Mouse (Mus musculus) T-cell, adult 2 months (primary cell): Measurements from ENCODE around the gene Rab43.

Source experiments
- DNase-seq: peaks from one replicate; pipeline ENCODE4 v3.0.0; 2022; ENCODE audit warnings: low spot score

Rab43 gene

DNA sequence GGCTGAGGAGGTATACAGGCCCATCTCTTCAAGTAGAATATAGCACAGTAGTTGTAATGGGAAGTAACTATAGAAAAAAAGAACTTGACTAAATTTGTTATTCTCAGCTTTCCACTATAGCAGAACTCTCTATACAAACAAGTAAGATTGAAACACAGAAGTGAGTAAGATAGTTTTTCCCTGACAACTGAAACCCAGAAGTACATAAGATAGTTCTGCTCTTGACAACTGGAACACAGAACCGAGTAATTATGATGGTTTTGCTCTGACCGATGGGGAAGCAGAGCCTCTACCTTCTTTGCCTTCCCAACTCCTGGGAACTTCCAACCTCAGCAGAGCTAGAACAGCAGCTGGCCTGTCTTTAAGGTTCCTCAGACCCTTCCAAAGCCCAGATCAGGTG is 2.8 kb downstream of the Rab43 start:
- no peak for DNase-seq

DNA sequence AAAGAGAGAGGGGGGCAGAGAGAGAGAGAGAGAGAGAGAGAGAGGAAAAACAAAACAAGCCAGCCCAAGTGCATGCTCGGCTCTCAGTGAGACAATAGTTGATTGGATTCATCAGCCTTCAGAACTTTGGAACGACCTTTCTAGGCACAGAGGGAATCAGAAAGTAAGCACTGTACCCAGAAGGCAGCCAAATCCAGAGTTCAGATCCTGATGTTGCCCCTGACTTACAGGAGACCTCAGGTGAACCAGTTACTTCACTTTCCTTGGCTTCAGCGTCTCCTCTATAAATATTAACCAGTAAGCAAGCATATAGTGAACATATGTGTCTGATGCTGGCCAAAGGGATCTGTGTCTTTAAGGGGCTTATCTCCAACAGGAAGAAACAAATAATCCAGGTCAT is 3.4 kb downstream of the Rab43 start:
- no peak for DNase-seq

DNA sequence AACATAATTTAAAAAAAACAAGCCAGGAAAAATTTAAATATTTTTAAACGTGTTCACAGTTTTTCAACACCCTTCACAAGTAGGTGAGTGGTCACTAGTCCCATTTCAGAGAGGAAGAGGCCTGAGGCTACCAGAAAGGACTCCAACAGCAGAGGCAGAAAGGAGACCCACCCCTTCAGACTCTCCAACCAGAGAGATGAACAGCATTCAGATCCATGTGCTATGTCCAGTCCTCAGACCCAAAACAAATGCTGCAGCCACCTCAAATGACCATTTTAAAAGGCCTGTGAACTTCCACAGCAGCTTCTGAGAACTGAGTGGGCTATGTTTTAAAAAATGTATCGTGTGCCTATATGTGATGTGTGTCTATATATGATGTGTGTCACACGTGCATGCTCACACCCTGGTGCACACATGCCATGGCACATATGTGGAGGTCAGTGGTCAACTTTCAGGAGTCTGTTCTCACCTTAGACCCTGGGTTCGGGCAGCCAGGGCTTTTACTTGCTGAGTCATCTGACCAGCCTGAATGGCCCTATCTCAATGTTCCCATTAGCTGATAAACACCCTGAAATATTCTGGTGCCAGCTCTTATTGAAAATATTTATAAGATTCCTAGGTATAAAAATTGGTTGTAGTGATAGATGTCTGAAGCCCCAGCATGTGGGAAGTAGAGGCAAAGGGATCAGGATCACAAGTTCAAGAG is 4.1 kb downstream of the Rab43 start:
- no peak for DNase-seq

DNA sequence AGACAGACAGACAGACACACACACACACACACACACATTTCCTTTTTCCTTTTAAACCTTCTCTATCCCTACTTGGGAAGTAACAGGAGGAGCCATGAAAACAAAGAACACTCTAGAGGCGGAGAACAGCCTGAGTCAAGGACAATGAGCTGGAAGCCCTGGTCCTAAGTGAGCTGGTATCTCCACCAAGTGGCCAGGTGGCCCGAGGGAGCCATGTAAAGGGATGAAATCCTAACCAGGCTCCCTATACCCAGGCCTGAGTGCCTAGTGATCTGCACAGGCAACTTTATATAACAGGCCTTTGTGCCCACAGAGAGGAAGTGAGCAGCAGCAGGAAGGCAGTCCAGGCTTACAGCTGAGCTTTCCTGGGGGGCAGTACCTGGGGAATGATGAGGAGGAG is 5.1 kb downstream of the Rab43 start:
- no peak for DNase-seq

DNA sequence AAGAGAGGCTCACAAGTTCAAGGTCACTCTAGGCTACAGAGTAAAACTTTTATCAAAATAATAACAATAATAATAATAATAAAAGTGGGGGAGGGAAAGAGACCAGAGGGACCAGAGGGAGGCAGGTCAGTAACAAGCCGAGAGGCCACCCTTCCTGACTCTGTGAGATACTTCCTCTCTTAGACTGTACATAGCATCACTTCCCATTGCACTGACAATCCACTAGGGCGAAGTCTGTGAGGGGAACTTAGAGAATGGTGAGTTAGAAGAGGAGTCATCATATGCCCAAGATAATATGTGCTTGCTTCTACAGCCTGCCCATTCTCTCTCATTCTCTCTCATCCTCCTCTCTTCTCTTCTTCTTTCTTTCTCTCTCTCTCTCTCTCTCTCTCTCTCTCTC is 5.9 kb downstream of the Rab43 start:
- DNase-seq, result peak; percentile 15

DNA sequence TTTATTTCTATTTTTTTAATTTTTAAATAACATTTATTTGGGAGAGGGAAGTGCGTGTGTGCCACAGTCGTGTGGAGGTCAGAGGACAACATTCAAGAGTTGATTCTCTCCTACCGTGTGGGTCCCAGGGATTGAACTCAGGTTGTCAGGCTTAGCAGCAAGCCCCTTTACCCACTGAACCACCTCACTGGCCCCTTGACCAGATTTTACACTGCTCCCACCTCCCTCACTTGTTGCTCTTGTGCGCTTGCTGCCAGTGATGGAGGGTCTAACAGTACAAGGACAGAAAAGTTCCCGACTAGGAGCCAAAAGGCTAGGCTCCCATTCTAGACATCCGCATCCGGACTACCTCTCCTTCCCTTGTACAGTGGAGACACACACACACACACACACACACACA is 6.5 kb downstream of the Rab43 start:
- no peak for DNase-seq

DNA sequence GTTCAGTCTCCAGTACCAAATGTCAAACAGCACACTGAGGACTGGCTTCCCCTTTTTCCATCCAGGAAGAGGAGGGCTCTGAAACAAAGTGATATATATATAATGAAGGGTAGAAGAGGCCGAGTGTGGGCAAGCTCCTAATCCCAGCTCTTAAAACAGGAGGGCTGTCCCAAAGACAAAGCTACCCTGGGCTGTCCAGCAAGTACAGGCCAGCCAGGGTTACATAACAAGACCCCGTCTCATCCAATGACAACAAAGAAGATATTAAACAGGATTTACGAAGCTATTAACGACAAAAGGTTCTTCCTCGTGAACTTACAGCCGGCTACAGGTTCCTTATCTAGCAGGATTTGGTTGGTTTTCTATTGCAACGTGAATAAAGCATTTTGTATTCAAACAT is 7.1 kb downstream of the Rab43 start:
- no peak for DNase-seq

DNA sequence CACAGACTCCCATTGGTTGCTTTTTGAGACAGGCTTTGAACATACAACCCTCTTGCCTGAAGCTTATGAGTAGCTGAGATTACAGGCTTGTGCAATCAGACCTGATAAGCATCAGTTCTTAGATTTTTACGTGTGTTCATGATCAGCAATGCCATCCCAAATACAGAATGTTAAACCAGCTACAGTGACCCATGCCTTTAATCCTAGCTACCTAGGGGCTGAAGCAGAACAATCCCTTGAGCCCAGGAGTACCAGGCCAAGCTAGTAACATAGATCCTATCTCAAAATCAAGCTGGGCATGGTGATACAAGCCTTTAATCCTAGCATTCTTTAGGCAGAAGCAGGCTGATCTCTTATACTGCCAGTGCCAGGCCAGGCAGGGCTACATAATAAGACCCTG is 7.9 kb downstream of the Rab43 start:
- no peak for DNase-seq

DNA sequence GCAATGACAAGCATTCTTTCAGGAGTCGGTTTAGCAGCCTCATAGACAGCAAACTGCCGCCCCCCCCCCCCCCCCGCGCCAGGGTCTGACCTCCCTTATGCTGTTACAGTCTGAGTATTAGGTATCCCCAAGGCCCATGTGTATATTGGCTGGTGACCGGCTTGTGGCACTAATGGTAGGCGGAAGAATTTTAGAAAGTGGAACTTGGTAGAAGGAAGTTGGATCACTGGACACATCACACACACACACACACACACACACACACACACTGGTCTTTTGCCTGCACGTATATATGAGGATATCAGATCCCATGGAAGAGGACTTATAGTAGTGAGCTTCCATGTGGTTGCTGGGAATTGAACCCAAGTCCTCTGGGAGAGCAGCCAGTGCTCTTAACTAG is 9.5 kb downstream of the Rab43 start:
- no peak for DNase-seq

DNA sequence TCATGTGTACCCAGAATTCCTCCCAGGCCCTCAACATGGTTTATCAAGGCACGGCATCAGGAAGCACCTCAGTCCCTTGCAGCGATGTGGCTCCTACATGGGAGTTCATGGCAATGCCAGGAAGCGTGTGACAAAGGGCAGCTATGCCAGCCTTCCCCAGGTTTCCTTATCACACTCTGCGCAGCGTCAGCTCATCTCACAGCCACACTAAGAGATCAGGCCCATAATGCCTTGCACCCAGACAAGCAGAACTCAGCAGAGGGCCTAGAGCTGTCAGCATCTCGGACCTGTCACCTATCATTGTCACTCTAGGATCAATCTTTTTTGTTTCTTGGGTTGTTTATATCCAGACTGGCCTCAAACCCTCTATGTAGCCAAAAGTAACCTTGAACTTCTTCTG is 12.4 kb downstream of the Rab43 start:
- DNase-seq, result no peak

DNA sequence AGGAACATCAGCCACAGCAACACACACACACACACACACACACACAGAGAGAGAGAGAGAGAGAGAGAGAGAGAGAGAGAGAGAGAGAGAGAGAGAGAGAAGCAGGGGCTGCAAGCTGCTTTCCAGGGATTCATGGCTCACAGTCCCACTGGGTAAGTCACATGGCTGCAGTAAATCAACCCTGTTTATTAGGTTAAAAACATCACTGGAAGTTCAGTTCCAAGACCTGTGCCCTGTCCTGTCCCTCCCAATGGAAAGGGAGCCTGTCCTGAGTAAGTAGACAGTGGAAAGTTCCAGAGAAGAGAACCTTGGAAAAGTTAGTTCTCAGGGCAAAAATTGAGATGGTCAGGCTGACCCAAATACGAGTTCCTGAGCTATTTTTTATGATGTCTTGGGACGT is 14.6 kb downstream of the Rab43 start:
- no peak for DNase-seq

DNA sequence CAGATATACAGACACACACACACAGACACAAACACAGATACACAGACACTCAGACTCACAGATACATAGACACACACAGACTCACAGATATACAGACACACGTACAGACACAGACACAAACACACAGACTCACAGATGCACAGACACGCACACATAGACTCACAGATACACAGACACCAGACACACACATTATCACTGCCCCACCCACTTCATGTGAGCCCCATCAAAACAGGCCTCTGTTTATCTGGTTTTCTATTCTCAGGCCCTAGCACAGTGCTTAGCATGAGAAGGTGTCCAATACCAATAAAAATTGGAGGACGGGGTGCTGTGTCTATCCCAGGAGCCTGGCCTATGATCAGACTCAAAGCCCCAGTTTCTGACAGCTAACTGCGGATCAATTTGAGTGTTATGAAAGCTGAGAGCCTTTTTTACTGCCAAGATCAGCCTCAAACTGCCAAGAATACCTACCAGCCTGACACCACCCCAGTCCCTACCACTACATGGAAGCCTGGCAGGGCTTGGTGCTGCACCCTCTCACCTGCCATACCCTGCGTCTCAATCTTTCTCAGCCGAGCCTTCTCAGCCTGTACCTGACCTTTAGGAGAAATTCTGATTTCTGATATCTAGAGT is 15.6 kb downstream of the Rab43 start:
- DNase-seq, result no peak

DNA sequence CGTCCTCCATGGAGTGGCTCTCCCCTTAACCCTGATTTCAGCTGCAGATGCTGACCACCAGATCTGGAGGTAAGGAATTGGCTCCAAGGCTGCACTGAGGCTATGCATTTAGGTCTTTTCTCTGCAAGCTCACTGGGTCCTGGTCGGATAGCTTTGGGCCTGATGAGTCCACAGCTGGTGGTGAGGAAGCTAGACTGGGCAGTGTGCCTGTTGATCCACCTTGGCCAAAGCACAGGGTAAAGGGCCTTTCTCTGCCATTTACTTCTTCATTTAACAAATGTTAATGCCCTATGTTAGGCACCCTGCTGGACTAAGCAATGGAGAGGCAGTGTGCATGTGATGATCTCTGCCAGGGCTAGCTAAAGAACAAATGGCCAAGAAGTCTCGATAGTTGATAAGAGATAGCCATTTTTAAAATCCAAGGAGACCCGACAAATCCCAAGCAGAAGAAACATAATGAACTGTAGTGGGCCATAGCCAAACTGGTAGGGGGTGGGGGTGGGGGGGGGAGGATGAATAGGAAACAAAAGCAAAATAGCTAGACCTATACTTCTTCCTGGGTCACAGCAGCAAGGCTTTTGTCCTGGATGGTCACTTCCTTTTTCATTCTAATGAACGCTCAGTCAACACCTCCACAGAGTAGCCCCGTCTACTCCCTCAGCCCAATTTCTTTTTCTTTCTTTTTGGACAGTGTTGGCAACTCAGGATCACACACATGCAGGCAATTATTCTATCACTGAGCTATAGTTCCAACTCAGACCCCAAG is 16.4 kb downstream of the Rab43 start:
- no peak for DNase-seq

DNA sequence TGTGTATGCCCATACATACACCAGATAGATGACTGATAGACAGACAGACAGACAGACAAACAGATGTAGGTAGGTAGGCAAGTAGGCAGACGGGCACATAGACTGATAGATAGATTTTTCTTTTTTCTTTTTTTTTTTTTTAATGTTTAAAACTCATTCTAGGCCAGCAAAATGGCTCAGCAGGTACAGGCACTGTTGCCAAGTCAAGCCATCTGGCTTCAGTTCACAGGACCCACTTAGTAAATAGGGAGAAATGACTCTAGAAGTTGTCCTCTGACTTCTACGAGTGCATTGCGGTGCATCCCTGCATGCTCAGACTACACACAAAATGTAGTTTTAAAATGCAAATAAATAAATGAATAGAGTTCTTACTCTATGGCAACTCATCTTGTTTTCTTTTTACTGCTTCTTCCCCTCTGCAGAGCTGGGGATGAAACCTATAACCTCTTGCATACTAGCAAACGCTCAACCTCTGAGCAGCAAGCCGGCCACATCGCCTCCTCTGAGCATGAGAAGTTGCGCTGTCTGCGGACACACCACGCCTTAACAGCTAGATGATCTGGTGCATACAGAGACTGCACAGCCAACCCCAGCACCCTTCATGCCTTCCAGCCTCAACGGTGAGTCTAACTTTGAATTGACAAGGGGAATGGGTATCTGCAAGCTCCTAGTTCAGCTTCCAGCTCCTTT is 18.0 kb downstream of the Rab43 start:
- DNase-seq, result no peak

DNA sequence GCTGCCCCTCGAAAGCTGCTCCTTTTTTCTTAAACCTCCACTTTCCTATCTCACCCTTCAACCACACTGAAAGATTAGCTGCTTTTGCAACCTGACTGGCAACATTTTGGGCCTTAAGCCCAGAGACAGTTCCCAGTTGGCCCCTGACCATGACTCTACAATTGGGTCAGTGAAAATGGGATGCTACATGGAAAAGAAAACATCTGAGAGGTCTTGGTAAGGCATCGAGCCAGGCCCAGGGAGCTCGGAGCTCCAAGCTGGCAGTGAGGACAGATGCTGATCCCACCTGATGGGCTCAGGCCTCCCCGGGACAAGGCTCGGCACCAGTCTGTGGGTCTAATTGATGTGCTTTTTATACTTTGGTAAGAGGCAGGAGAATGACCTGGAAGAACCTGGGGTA is 20.1 kb downstream of the Rab43 start:
- no peak for DNase-seq

DNA sequence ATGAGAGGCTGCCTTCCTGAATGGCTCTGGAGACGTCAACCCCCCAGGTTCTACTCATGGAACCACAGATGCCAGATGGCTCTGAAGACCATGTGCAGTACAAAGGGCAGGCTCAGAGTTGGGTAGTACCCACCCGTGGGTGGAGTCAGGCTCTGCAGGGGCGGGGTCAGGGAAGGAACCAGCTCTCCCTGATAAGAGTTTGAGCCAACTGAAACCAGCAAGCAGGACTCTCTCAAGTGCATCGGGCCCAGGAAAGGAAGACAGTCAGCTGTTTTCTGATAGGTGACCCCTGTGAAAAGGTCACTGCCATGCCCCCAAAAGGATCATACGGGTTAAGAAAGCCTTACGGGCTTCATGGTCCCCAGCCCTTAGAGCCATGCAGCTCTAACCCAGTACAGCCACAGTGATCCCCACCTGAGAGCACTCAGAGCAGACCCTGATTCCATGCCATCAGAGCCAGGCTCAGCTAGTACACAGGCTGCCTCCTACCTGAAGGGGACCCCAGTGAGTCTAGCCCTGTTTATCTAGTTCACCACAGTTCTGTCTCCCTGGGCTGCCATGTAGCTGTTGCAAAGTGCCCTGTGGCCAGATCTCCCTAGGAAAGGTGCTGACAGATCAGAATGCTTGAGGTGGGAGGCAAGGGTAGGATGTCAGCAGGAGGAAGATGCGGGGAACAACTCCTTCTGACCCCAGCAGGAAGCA is 21.0 kb downstream of the Rab43 start:
- DNase-seq, result no peak

DNA sequence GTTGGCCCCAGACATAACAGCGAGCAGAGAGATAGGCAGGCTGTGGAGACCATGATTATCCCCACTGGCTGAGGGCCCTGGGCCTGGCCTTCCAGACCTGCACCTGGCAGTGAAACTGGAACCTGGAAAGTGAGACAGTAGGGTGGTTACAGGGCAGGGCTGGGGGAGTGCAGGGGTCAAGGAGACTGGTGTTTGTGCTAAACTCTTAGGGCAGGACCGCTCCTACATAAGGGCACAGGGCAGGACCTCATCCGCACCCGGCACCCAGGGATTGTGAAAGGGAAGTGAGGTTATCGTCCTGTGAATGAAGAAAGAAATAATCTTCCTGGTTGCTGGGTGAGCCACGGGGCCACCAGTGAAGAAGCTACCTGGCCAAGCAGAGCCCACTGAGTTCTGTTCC is 22.2 kb downstream of the Rab43 start:
- DNase-seq, result no peak

DNA sequence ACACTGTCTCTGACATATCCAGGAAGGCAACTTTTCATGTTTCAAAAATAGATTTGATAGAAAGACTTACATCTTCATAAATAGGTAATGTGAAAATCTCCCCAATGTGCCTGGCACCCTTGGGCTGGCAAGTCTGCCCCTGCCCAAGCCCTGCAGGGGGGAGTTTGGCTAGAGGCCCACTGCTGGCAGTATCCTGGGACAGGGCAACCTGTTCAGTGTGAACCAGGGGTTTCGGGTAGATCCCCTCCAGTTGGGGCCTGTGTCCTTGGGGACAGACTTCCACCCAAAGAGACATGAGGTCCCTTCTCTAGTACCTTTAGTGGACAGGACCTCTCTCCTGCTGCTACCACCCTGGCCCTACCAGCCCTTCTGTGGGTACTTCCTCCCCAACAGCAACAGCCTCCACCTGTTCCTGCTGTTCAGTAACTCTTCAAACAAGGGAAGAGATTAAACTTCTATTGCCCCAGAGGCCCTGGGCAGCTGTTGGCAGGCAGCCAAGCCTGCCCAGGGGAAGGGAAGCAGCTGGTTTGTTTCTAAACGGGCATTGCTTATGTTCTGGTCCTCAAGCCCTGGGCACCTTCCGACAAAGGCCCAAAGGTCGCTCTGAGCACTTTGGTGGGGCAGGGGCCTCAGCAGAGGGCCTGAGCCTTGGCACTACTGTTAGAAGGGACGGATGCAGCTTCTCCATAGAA is 22.9 kb downstream of the Rab43 start:
- DNase-seq, result no peak

DNA sequence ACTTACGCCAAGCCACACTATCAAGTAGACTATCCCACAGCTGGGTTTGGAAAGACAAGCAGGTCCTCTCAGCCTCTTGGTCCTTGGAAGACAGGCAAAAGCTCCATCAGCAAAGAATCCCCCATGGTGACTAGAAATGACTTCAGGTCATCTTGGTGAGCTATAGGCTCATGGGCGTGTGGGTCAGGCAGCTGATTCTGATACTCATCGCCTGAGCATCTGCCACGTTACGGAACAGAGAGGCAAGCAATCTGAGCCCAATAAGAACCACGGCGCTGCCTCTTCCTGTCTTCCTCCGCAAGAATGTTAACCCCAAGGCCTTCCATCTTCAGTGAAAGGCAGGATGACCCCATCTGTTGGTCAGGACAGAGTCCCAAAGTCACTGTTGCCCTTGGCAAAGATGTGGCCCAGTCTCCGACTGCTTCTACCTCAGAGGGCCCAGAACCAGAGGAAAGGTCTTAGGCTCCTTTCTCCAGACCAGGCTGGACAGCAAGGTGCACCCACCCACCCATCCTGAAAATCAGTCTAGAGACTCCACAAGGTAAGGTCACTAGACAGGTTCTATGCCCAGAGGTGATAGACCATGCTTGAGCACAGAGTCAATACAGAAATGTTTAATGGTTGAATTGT is 23.6 kb downstream of the Rab43 start:
- no peak for DNase-seq

DNA sequence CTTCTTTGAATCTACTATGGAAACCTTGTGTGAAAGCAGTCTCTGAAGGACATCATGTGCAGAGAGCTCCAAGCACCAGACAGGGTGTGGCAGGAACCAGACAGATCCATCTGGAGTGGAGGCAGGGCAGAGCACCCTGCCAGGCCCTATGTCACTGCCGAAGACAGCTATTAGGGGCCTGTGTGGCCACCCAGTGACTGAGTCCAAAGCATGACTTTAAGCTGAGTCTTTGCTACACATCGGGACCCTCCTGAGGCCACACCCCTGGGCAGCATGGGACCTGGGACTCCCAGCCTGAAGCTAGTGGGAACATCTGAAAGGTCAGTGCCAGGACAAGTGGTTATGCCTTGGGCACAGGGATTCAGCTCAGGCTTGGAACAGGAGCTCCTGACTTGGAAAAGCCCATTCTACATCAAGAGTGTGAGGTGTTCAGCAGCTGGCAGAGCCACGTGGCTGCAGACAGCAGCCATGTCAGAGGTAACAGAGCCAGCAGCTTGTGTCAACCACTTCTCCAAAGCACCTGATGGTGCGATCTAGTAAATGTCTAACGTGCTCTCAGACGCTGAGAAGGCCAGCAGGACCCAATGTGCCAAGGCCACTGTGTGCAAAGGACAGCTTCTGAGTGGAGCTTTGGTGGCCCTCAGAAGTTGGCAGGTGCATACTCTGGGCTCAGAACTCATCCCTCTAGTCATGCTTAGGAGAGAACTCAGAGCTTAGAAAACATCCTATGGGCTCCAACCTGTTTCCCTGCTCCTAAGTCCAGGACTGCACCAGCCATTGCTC is 24.7 kb downstream of the Rab43 start:
- DNase-seq, result no peak
